ENCODE assay signal across 24 mouse cellular contexts in genomic region chr17:62745286-62745685, GRCm38 (mm10).
DNase-seq lines count a peak whose midpoint lies in the region; ATAC-seq lines count a peak whose summit lies in the region.
"Had no signal": no experiment of that assay in that cellular context is flagged by ENCODE, and none has a peak within 500 bp of the region (broad histone marks: within the 10 kb centered on the region; RNA-seq: fewer than 3 reads in every experiment).

No protein-coding gene starts in this region.

- H3K4me1 ChIP-seq in heart, embryonic 10.5 days: peaks cover 21% of the 10 kb centered on the region
- H3K4me1 ChIP-seq: embryonic facial prominence, embryonic 15.5 days had no signal

- no peaks in the 10 kb centered on the region for H3K36me3 ChIP-seq in heart, embryonic 10.5 days
- H3K36me3 ChIP-seq: embryonic facial prominence, embryonic 12.5 days; embryonic facial prominence, embryonic 15.5 days; forebrain, embryonic 15.5 days had no signal

- H3K4me3 ChIP-seq in heart, embryonic 10.5 days: no peak overlapping the region
- H3K4me3 ChIP-seq: embryonic facial prominence, embryonic 12.5 days; embryonic facial prominence, embryonic 15.5 days; erythroblast, embryonic 14.5 days; forebrain, embryonic 13.5 days; forebrain, embryonic 15.5 days had no signal

- peak; percentile 43 for DNase-seq in heart, adult 11 months
- no peak for DNase-seq in heart, embryonic 10.5 days (ENCODE audit: low spot score)
- peak; percentile 5 for DNase-seq in lung, postnatal 25 days (ENCODE audit: low spot score)
- no peak for DNase-seq in lung, postnatal 10 days
- DNase-seq in fat pad, adult 2 months (ENCODE audit: extremely low read depth, low read depth, low spot score): peak; percentile 75
- peak; percentile 71 for DNase-seq in gonadal fat pad, adult 2 months (ENCODE audit: low read depth)
- DNase-seq in yolk sac, embryonic 10.5 days (ENCODE audit: low spot score): no peak
- DNase-seq: adrenal gland, adult 2 months; adrenal gland, postnatal 10 days; adrenal gland, postnatal 25 days; cerebellum, adult 11 months; cerebellum, adult 18-20 months; cerebellum, adult 8-10 months; cerebellum, adult 9-11 months; cerebellum, postnatal 14 days; cerebellum, postnatal 36 days; embryo, embryonic 11 days; forebrain, postnatal 0 days had no signal

- no peak for ATAC-seq in granulocyte monocyte progenitor cell, adult 5-6 weeks (replicated peaks; ENCODE audit: poor library complexity, severe bottlenecking)
- ATAC-seq: forebrain, embryonic 13.5 days; forebrain, embryonic 15.5 days; forebrain, postnatal 0 days had no signal

- over 99% methylated on average over 4 of the region's 4 CpGs for WGBS in heart, embryonic 10.5 days

- no peaks in the 10 kb centered on the region for H3K27me3 ChIP-seq in heart, embryonic 10.5 days (ENCODE audit: insufficient read depth, poor library complexity, severe bottlenecking)
- H3K27me3 ChIP-seq: embryonic facial prominence, embryonic 12.5 days; embryonic facial prominence, embryonic 15.5 days; forebrain, embryonic 13.5 days; forebrain, embryonic 15.5 days had no signal

- no peak overlapping the region for H3K27ac ChIP-seq in heart, embryonic 10.5 days
- H3K27ac ChIP-seq: embryonic facial prominence, embryonic 12.5 days; embryonic facial prominence, embryonic 15.5 days; forebrain, embryonic 13.5 days; forebrain, embryonic 15.5 days had no signal

- H3K9me3 ChIP-seq in heart, embryonic 10.5 days: no peaks in the 10 kb centered on the region
- H3K9me3 ChIP-seq: embryonic facial prominence, embryonic 12.5 days; embryonic facial prominence, embryonic 15.5 days; forebrain, embryonic 13.5 days; forebrain, embryonic 15.5 days had no signal

Comparison
In these comparisons a context has a peak if more than half of its experiments do, and no peak if none do; other contexts are left out.
1. DNase-seq: peak in heart, adult 11 months (single experiment), lung, postnatal 25 days (single experiment), fat pad, adult 2 months (single experiment) and gonadal fat pad, adult 2 months (single experiment); none in heart, embryonic 10.5 days (single experiment), lung, postnatal 10 days (single experiment) and yolk sac, embryonic 10.5 days (single experiment).